Mouse (Mus musculus) forebrain, embryonic 15.5 days (tissue): ENCODE results near the gene Gm28053. TPM values are rescaled to one million over a fixed set of nuclear protein-coding genes. Genes with fewer than 3 reads are reported as not detected.

ENCODE experiments used
- ATAC-seq: fragments of 200-750 bp; cut with Nextera tagmentation; replicated peaks from 2 replicates; pipeline ENCODE4 v1.8.0; 2017; ENCODE audit warnings: mild to moderate bottlenecking, moderate TSS enrichment, moderate library complexity
- H3K27ac ChIP-seq: fragments of 300-500 bp; sonication (generic); replicated peaks from 2 replicates; pipeline ENCODE4 v1.5.1; 2015; ENCODE audit warnings: mild to moderate bottlenecking, inconsistent platforms
- H3K27me3 ChIP-seq: fragments of 300-500 bp; sonication (generic); 2 replicates; pipeline ENCODE4 v1.6.1; 2015; ENCODE audit warnings: inconsistent platforms
- H3K36me3 ChIP-seq: fragments of 300-500 bp; sonication (generic); 2 replicates; pipeline ENCODE4 v1.6.1; 2015; ENCODE audit warnings: mild to moderate bottlenecking, inconsistent platforms
- H3K4me1 ChIP-seq: fragments of 300-500 bp; sonication (generic); 2 replicates; pipeline ENCODE4 v1.6.1; 2015; ENCODE audit warnings: inconsistent platforms
- H3K4me2 ChIP-seq: fragments of 300-500 bp; sonication (generic); replicated peaks from 2 replicates; pipeline ENCODE4 v1.6.1; 2015; ENCODE audit warnings: mild to moderate bottlenecking, inconsistent platforms
- H3K4me3 ChIP-seq: fragments of 300-500 bp; sonication (generic); 2 replicates; pipeline ENCODE4 v1.5.1; 2015; ENCODE audit warnings: mild to moderate bottlenecking, inconsistent platforms
- H3K9ac ChIP-seq: fragments of 300-500 bp; sonication (generic); replicated peaks from 2 replicates; pipeline ENCODE4 v1.6.1; 2015; ENCODE audit warnings: mild to moderate bottlenecking, inconsistent platforms
- H3K9me3 ChIP-seq: fragments of 300-500 bp; sonication (generic); 2 replicates; pipeline ENCODE4 v1.6.1; 2016; ENCODE audit warnings: inconsistent platforms
- WGBS: fragments of 180-500 bp; shearing (Covaris S2); methylation state at CpG from one replicate; pipeline ENCODE4 v1.1.7; 2015; ENCODE audit warnings: mixed read lengths; 5-methylcytosine and 5-hydroxymethylcytosine counted together
- polyA plus RNA-seq: library from polyadenylated mRNA; unstranded; fragments of >200 nt; fragmentation: Nextera tagmentation; extraction: Ambion mirVana; gene quantifications from 2 replicates; pipeline ENCODE4 v1.2.1, GENCODE M21; 2015

The Gm28053 gene
- polyA plus RNA-seq, 1 experiment from 2014 or later = not detected

- Histone ChIP-seq H3K27ac (no peak overlapping the region), H3K9me3 (no peaks in the 10 kb centered on the region), H3K9ac (no peak overlapping the region), H3K4me3 (no peak overlapping the region), H3K4me2 (no peak overlapping the region), H3K27me3 (no peaks in the 10 kb centered on the region), H3K4me1 (no peaks in the 10 kb centered on the region), H3K36me3 (no peaks in the 10 kb centered on the region)
- whole genome bisulfite sequencing = 83% methylated on average over 1 of the region's 1 CpGs
- ATAC-seq = no peak
Measured at GRCm38 (mm10) chr6:48733660-48734059, 15.3 kb downstream of the Gm28053 start.

- H3K4me2 ChIP-seq = no peak overlapping the region
Measured at GRCm38 (mm10) chr6:48737053-48737452, 18.6 kb downstream of the Gm28053 start.

GRCm38 (mm10) chr6:48737688-48738087 lies 19.3 kb downstream of the Gm28053 start:
- no peak overlapping the region for H3K9ac ChIP-seq
- H3K36me3 ChIP-seq = no peaks in the 10 kb centered on the region
- peaks cover 13% of the 10 kb centered on the region for H3K27me3 ChIP-seq
- whole genome bisulfite sequencing = 85% methylated on average over 5 of the region's 5 CpGs
- H3K9me3 ChIP-seq = no peaks in the 10 kb centered on the region
- H3K4me3 ChIP-seq = no peak overlapping the region
- H3K4me2 ChIP-seq = no peak overlapping the region
- 0 out of 2 replicates have a peak, but pooled peaks cover 5% of the 10 kb centered on the region for H3K4me1 ChIP-seq
- H3K27ac ChIP-seq = no peak overlapping the region
- no peak for ATAC-seq

More at GRCm38 (mm10) chr6:48737053-48737452, 18.6 kb downstream of the Gm28053 start:
- peaks cover 7% of the 10 kb centered on the region; the same call in 1 of the 2 replicates for H3K27me3 ChIP-seq
- no peak overlapping the region for H3K9ac ChIP-seq
- ATAC-seq = no peak
- no peak overlapping the region for H3K4me3 ChIP-seq
- no peak overlapping the region for H3K27ac ChIP-seq
- H3K36me3 ChIP-seq = no peaks in the 10 kb centered on the region
- 78% methylated on average over 2 of the region's 2 CpGs for WGBS
- no peaks in the 10 kb centered on the region for H3K9me3 ChIP-seq
- H3K4me1 ChIP-seq = no peaks in the 10 kb centered on the region

- no peak within 1 kb of the TSS for H3K27ac ChIP-seq
- 0 out of 2 replicates have a peak, but pooled peaks cover 5% of the 10 kb centered on the region for H3K4me1 ChIP-seq
- peaks cover 23% of the 10 kb centered on the region for H3K27me3 ChIP-seq
- no peak within 1 kb of the TSS for H3K4me3 ChIP-seq
- H3K36me3 ChIP-seq = no peaks in the 10 kb centered on the region
- no peak within 1 kb of the TSS for H3K9ac ChIP-seq
- ATAC-seq = no peak
- H3K4me2 ChIP-seq = no peak within 1 kb of the TSS
- 77% methylated on average over 15 of the region's 15 CpGs for WGBS
- H3K9me3 ChIP-seq = no peaks in the 10 kb centered on the region
Measured at GRCm38 (mm10) chr6:48738961-48739779, 20.8 kb downstream of the Gm28053 start, which contains the start of gene Gimap1. Gimap1 (plus strand) TSS chr6:48739054.

- H3K27me3 ChIP-seq = peaks cover 24% of the 10 kb centered on the region
- no peak for ATAC-seq
- H3K36me3 ChIP-seq = no peaks in the 10 kb centered on the region
- 88% methylated on average over 3 of the region's 3 CpGs for WGBS
- no peak overlapping the region for H3K4me3 ChIP-seq
- no peak overlapping the region for H3K9ac ChIP-seq
- H3K4me2 ChIP-seq = no peak overlapping the region
- no peak overlapping the region for H3K27ac ChIP-seq
- no peaks in the 10 kb centered on the region for H3K9me3 ChIP-seq
- 0 out of 2 replicates have a peak, but pooled peaks cover 5% of the 10 kb centered on the region for H3K4me1 ChIP-seq
Measured at GRCm38 (mm10) chr6:48739780-48740055, 21.3 kb downstream of the Gm28053 start.

GRCm38 (mm10) chr6:48740501-48741169 lies 22.2 kb downstream of the Gm28053 start:
- H3K27me3 ChIP-seq = peaks cover 24% of the 10 kb centered on the region
- no peaks in the 10 kb centered on the region for H3K36me3 ChIP-seq
- no peak overlapping the region for H3K4me2 ChIP-seq
- no peak overlapping the region for H3K9ac ChIP-seq
- no peak overlapping the region for H3K4me3 ChIP-seq
- WGBS = 76% methylated on average over 3 of the region's 3 CpGs
- no peak for ATAC-seq
- H3K9me3 ChIP-seq = no peaks in the 10 kb centered on the region
- H3K27ac ChIP-seq = no peak overlapping the region
- H3K4me1 ChIP-seq = 0 out of 2 replicates have a peak, but pooled peaks cover 5% of the 10 kb centered on the region

- Histone ChIP-seq H3K4me2 (no peak overlapping the region), H3K9me3 (no peaks in the 10 kb centered on the region), H3K4me1 (0 out of 2 replicates have a peak, but pooled peaks cover 5% of the 10 kb centered on the region), H3K9ac (no peak overlapping the region), H3K27me3 (peaks cover 24% of the 10 kb centered on the region), H3K27ac (no peak overlapping the region), H3K36me3 (no peaks in the 10 kb centered on the region), H3K4me3 (no peak overlapping the region)
- WGBS = 22% methylated on average over 3 of the region's 3 CpGs
- ATAC-seq = no peak
Measured at GRCm38 (mm10) chr6:48741273-48741672, 22.9 kb downstream of the Gm28053 start.

GRCm38 (mm10) chr6:48741711-48742206 lies 23.4 kb downstream of the Gm28053 start:
- 0 out of 2 replicates have a peak, but pooled peaks have one; percentile 48 for ATAC-seq
- H3K36me3 ChIP-seq = no peaks in the 10 kb centered on the region
- 46% methylated on average over 9 of the region's 9 CpGs for WGBS
- no peak overlapping the region for H3K27ac ChIP-seq
- H3K4me1 ChIP-seq = 0 out of 2 replicates have a peak, but pooled peaks cover 5% of the 10 kb centered on the region
- no peak overlapping the region for H3K9ac ChIP-seq
- peak overlapping the region; percentile 59; the same call in 1 of the 2 replicates for H3K4me2 ChIP-seq
- H3K4me3 ChIP-seq = peak overlapping the region; percentile 48
- peaks cover 24% of the 10 kb centered on the region for H3K27me3 ChIP-seq
- no peaks in the 10 kb centered on the region for H3K9me3 ChIP-seq

- Histone ChIP-seq H3K9me3 (no peaks in the 10 kb centered on the region), H3K27ac (no peak overlapping the region), H3K27me3 (peaks cover 24% of the 10 kb centered on the region), H3K4me2 (peak overlapping the region; percentile 59), H3K4me1 (0 out of 2 replicates have a peak, but pooled peaks cover 5% of the 10 kb centered on the region), H3K4me3 (peak overlapping the region; percentile 48), H3K9ac (peak overlapping the region; percentile 40), H3K36me3 (no peaks in the 10 kb centered on the region)
- WGBS = 1% methylated on average over 52 of the region's 52 CpGs
- ATAC-seq = peak; percentile 70
Measured at GRCm38 (mm10) chr6:48742422-48743351, 24.3 kb downstream of the Gm28053 start.

- H3K4me2 ChIP-seq = no peak overlapping the region
- H3K4me1 ChIP-seq = 0 out of 2 replicates have a peak, but pooled peaks cover 5% of the 10 kb centered on the region
- no peak for ATAC-seq
- no peaks in the 10 kb centered on the region for H3K36me3 ChIP-seq
- H3K27me3 ChIP-seq = peaks cover 24% of the 10 kb centered on the region
- no peaks in the 10 kb centered on the region for H3K9me3 ChIP-seq
- no peak overlapping the region for H3K4me3 ChIP-seq
- H3K9ac ChIP-seq = no peak overlapping the region
- 62% methylated on average over 2 of the region's 2 CpGs for WGBS
- H3K27ac ChIP-seq = no peak overlapping the region
Measured at GRCm38 (mm10) chr6:48745490-48745889, 27.1 kb downstream of the Gm28053 start.
